Mouse (Mus musculus) testis, adult 2 months (tissue): ENCODE measurements around the gene Rnf151.
A peak's percentile ranks its signal among the peaks of the same experiment; 100 is the strongest.

Experiments
- CTCF ChIP-seq: fragments of 200-500 bp; IDR thresholded peaks from 2 replicates; pipeline ENCODE4 v1.5.1; 2012; ENCODE audit warnings: low read depth, mild to moderate bottlenecking, inconsistent platforms, low read length, moderate library complexity; ENCODE audit not compliant: control insufficient read depth, insufficient read depth, insufficient replicate concordance
- POLR2A ChIP-seq: fragments of 200-500 bp; IDR thresholded peaks from 2 replicates; pipeline ENCODE4 v1.6.1; 2012; ENCODE audit warnings: low read depth, mild to moderate bottlenecking, inconsistent platforms, low read length, moderate library complexity; ENCODE audit not compliant: control insufficient read depth

DNA sequence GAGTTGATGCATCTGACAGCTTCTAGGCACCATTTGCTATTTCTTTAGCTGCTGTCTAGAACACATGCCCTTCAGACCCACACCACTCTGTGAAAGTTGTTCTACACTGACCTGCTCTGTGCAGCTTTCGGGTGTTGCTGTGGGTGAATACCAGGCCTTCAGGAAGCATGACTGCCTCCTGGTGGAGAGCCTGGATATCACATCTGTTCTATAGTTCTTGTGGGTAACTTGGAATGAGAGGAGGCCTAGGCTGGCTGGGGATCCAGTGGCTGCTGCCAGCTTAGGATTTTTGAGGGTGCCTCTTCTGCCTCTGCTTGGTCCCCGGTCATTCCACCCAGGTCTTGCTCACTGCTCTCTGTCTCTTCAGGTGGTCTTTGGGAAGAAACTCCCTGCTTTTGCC is 41.7 kb downstream of the Rnf151 start:
- no peak for TF ChIP-seq POLR2A
- peak; percentile 46; the same call in 1 of the 2 replicates for TF ChIP-seq CTCF
